Mouse (Mus musculus) layer of hippocampus, adult 2 months (tissue): ENCODE measurements around the gene Rere. TPM values are rescaled to one million over a fixed set of nuclear protein-coding genes. Genes with fewer than 3 reads are reported as not detected.
A peak's percentile ranks its signal among the peaks of the same experiment; 100 is the strongest.

Experiments used
- DNase-seq, 2 experiments: peaks; one replicate each; pipeline ENCODE4 v3.0.0; 2022; ENCODE audit warnings: low spot score in 2 of 2
- H3K27ac ChIP-seq: fragments of 200-600 bp; 2 replicates; pipeline ENCODE4 v1.8.1; 2022
- H3K4me3 ChIP-seq: fragments of 200-600 bp; 2 replicates; pipeline ENCODE4 v1.8.1; 2022; ENCODE audit warnings: mild to moderate bottlenecking
- CTCF ChIP-seq: fragments of 200-600 bp; conservative IDR thresholded peaks from 2 replicates; pipeline ENCODE4 v1.8.1; 2022; ENCODE audit warnings: antibody characterized with exemption, mild to moderate bottlenecking, moderate library complexity
- total RNA-seq, 2 experiments: library from RNA; stranded (reverse); gene quantifications; 2 replicates each; pipeline ENCODE4 v1.2.3; 2021

The Rere gene
- total RNA-seq, 2 experiments from 2014 or later, result 144 to 153 TPM

GRCm38 (mm10) chr4:150315301-150315700 is 33.9 kb downstream of the Rere start:
- TF ChIP-seq CTCF, result no peak
- DNase-seq, result no peak
- H3K4me3 ChIP-seq, result no peak overlapping the region
- H3K27ac ChIP-seq, result peak overlapping the region; percentile 24; the same call in 1 of the 2 replicates

GRCm38 (mm10) chr4:150316546-150316945 is 35.1 kb downstream of the Rere start:
- Histone ChIP-seq H3K27ac (no peak overlapping the region), H3K4me3 (no peak overlapping the region)
- no peak for TF ChIP-seq CTCF
- no peak for DNase-seq

GRCm38 (mm10) chr4:150325046-150325801 is 43.8 kb downstream of the Rere start:
- H3K27ac ChIP-seq, result peak overlapping the region; percentile 40
- peak; percentile 37 to 39 for DNase-seq
- no peak for TF ChIP-seq CTCF
- H3K4me3 ChIP-seq, result no peak overlapping the region

GRCm38 (mm10) chr4:150326005-150326404 is 44.6 kb downstream of the Rere start:
- DNase-seq, result no peak
- peak overlapping the region; percentile 40 for H3K27ac ChIP-seq
- TF ChIP-seq CTCF, result no peak

DNA sequence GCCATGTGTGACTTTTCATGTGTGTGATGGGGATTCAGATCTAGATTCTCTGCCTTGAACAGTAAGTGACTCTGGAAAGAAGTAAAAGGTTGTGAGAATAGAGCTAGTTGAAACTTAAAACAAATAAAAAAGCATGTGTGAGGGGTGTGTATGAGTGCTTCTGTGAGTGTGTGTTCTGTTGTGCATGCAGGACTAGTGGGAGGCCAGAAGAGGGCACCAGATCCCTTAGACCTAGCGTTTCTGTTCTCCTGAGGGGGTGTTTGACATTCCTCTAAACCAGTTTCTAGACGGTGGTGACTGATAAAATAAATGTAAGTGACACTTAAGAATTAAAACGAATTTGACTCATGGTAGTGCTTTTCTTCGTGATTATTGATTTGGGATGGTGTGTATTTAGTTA is 46.0 kb downstream of the Rere start:
- DNase-seq, result no peak
- peak; percentile 61 for TF ChIP-seq CTCF
- Histone ChIP-seq H3K27ac (no peak overlapping the region), H3K4me3 (no peak overlapping the region)

More at GRCm38 (mm10) chr4:150326005-150326404, 44.6 kb downstream of the Rere start:
- no peak overlapping the region for H3K4me3 ChIP-seq

- Histone ChIP-seq H3K27ac (peak overlapping the region; percentile 7; the same call in 1 of the 2 replicates), H3K4me3 (no peak overlapping the region)
- no peak for TF ChIP-seq CTCF
- no peak for DNase-seq
Measured at GRCm38 (mm10) chr4:150333927-150334682, 52.7 kb downstream of the Rere start.

GRCm38 (mm10) chr4:150337260-150337659 is 55.8 kb downstream of the Rere start:
- no peak for TF ChIP-seq CTCF
- H3K4me3 ChIP-seq, result no peak overlapping the region
- no peak for DNase-seq
- no peak overlapping the region for H3K27ac ChIP-seq

DNA sequence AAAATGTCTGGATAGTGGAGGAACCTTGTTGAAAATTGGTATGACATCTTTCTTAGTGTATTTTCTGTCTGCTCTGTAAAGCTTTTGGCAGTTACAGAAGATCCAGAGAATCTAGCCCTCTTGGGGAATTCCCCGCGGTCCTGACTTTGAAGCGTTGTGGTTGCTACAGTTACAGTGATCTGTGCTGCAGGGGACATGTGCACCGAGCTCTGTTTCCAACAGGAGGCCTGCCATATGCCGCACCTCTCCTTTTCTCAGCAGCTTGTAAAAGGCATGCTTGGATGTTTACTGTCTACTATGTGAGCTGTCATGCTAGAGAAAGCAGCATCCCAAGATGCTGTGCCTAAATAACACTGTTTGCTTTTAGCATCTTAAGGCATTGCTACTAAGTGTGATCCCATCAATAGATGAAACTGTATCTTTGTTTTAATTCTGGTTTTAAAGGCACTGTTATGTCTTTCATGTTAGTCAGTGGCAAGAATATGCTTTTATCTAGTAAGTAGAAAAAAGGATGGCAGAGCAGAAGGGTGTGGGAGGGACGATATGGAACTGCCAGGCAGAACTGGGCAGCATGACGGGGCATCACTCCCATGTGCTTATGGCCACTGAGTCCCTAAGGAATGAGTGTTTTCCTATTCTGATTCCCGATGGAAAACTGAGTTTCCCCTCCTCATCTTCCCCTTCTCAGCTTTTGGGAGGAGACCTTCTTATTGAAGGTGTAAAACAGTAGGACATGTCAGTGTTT is 57.6 kb downstream of the Rere start:
- TF ChIP-seq CTCF, result no peak
- Histone ChIP-seq H3K4me3 (no peak overlapping the region), H3K27ac (peak overlapping the region; percentile 65)
- DNase-seq, result peak; percentile 68 to 79

- peak overlapping the region; percentile 49; the same call in 1 of the 2 replicates for H3K27ac ChIP-seq
- no peak for TF ChIP-seq CTCF
- no peak overlapping the region for H3K4me3 ChIP-seq
- DNase-seq, result no peak
Measured at GRCm38 (mm10) chr4:150340796-150341525, 59.5 kb downstream of the Rere start.

- no peak for TF ChIP-seq CTCF
- no peak for DNase-seq
- no peak overlapping the region for H3K27ac ChIP-seq
- no peak overlapping the region for H3K4me3 ChIP-seq
Measured at GRCm38 (mm10) chr4:150344526-150344925, 63.1 kb downstream of the Rere start.

- peak in 1 of 2 experiments; percentile 24 for DNase-seq
- no peak for TF ChIP-seq CTCF
- no peak overlapping the region for H3K27ac ChIP-seq
- H3K4me3 ChIP-seq, result no peak overlapping the region
Measured at GRCm38 (mm10) chr4:150346651-150347386, 65.4 kb downstream of the Rere start.

GRCm38 (mm10) chr4:150347387-150347672 is 65.9 kb downstream of the Rere start:
- no peak overlapping the region for H3K4me3 ChIP-seq
- TF ChIP-seq CTCF, result peak; percentile 93
- peak in 1 of 2 experiments; percentile 33 for DNase-seq

More at GRCm38 (mm10) chr4:150347387-150347672, 65.9 kb downstream of the Rere start:
- H3K27ac ChIP-seq, result 0 out of 2 replicates have a peak overlapping the region, but pooled peaks have one; percentile 1
